8 mouse cellular contexts compared by ENCODE assay signal in genomic region chr8:84785756-84786677, GRCm38 (mm10). TPM values are rescaled to one million over a fixed set of nuclear protein-coding genes. Genes with fewer than 3 reads are reported as not detected.
DNase-seq lines count a peak whose midpoint lies in the region; ATAC-seq and TF ChIP-seq lines count a peak whose summit lies in the region.

No protein-coding gene starts in this region.

- 0 out of 2 replicates have a peak overlapping the region, but pooled peaks have one; percentile 18 for H3K4me2 ChIP-seq in intestine, embryonic 14.5 days (ENCODE audit: low read length)
- H3K4me2 ChIP-seq in intestine, postnatal 0 days (replicated peaks; ENCODE audit: low read depth), result no peak overlapping the region

- H3K36me3 ChIP-seq in intestine, embryonic 14.5 days (ENCODE audit: control insufficient read depth, insufficient read depth, low read length), result no peaks in the 10 kb centered on the region
- no peaks in the 10 kb centered on the region for H3K36me3 ChIP-seq in intestine, postnatal 0 days (ENCODE audit: control insufficient read depth, insufficient read depth)

- WGBS in intestine, embryonic 14.5 days, result 5% methylated on average over 38 of the region's 38 CpGs
- WGBS in intestine, postnatal 0 days, result 14% methylated on average over 38 of the region's 38 CpGs

- H3K4me3 ChIP-seq in intestine, embryonic 14.5 days (ENCODE audit: low read depth, low read length), result no peak overlapping the region
- H3K4me3 ChIP-seq in intestine, postnatal 0 days (ENCODE audit: low read depth, low read length), result no peak overlapping the region

- no peak for DNase-seq in intestine, embryonic 14.5 days (ENCODE audit: low spot score)
- DNase-seq in cerebellum, adult 18-20 months, result peak; percentile 55 to 62
- DNase-seq in heart, adult 18-20 months, result peak; percentile 84 to 90
- DNase-seq in kidney, adult 11 months, result peak; percentile 60
- DNase-seq in lung, postnatal 14 days, result peak; percentile 74
- DNase-seq in natural killer cell, adult 2 months (ENCODE audit: low spot score in 2 of 2), result no peak
- no peak for DNase-seq in frontal cortex, adult 2 months (ENCODE audit: extremely low spot score in 1 of 2, low spot score in 1 of 2)

- TF ChIP-seq CTCF in intestine, postnatal 0 days (IDR thresholded peaks at IDR 0.05; ENCODE audit: low read depth), result no peak

- peaks cover 100% of the 10 kb centered on the region for H3K27me3 ChIP-seq in intestine, embryonic 14.5 days (replicated peaks; ENCODE audit: control insufficient read depth, insufficient read depth, low read length)
- peaks cover 84% of the 10 kb centered on the region for H3K27me3 ChIP-seq in intestine, postnatal 0 days (replicated peaks; ENCODE audit: control insufficient read depth, insufficient read depth, low read length)

- no peak overlapping the region for H3K27ac ChIP-seq in intestine, embryonic 14.5 days (ENCODE audit: low read depth)
- H3K27ac ChIP-seq in intestine, postnatal 0 days (ENCODE audit: low read depth, low read length), result no peak overlapping the region

- peaks cover 9% of the 10 kb centered on the region for H3K4me1 ChIP-seq in intestine, embryonic 14.5 days (replicated peaks; ENCODE audit: control insufficient read depth, insufficient read depth, low read length)
- no peaks in the 10 kb centered on the region for H3K4me1 ChIP-seq in intestine, postnatal 0 days (replicated peaks; ENCODE audit: control insufficient read depth, insufficient read depth, low read length)

- H3K9ac ChIP-seq in intestine, embryonic 14.5 days (ENCODE audit: low read length), result no peak overlapping the region
- H3K9ac ChIP-seq in intestine, postnatal 0 days (ENCODE audit: low read depth, low read length), result no peak overlapping the region

- ATAC-seq in intestine, embryonic 14.5 days (replicated peaks; ENCODE audit: low FRiP score, low TSS enrichment, low read depth), result no peak
- no peak for ATAC-seq in intestine, postnatal 0 days

- H3K9me3 ChIP-seq in intestine, embryonic 14.5 days (ENCODE audit: control insufficient read depth, low read length), result no peaks in the 10 kb centered on the region
- H3K9me3 ChIP-seq in intestine, postnatal 0 days (ENCODE audit: control insufficient read depth), result no peaks in the 10 kb centered on the region

RNA-seq across cellular contexts. Expression of gene Nfix, which starts 14.1 kb away (rescaled TPM):
- 12.8 and 14.4 TPM in 2 replicates for polyA plus RNA-seq in intestine, embryonic 14.5 days (2014; fragmentation: Nextera tagmentation; extraction: Ambion mirVana)
- polyA plus RNA-seq in intestine, postnatal 0 days (2015; fragmentation: Nextera tagmentation; extraction: Ambion mirVana), result 11.2 and 12.0 TPM in 2 replicates
- total RNA-seq in heart, adult 18-20 months (2021), result 100 to 1,000 TPM; 250 to 260 TPM
- 51.3 and 61.3 TPM in 2 replicates for polyA plus RNA-seq in frontal cortex, adult 2 months (2012; rRNA removed)

RNA-seq across cellular contexts. Expression of gene Dand5, which starts 36.6 kb away (rescaled TPM):
- polyA plus RNA-seq in intestine, embryonic 14.5 days (2014; fragmentation: Nextera tagmentation; extraction: Ambion mirVana), result 5.2 and 5.4 TPM in 2 replicates
- 1.9 and 2.2 TPM in 2 replicates for polyA plus RNA-seq in intestine, postnatal 0 days (2015; fragmentation: Nextera tagmentation; extraction: Ambion mirVana)
- 10 to 100 TPM; 10.0 to 13.2 TPM for total RNA-seq in heart, adult 18-20 months (2021)
- 14.6 and 15.5 TPM in 2 replicates for polyA plus RNA-seq in frontal cortex, adult 2 months (2012; rRNA removed)

RNA-seq across cellular contexts. Expression of gene Gadd45gip1, which starts 45.3 kb away (rescaled TPM):
- polyA plus RNA-seq in intestine, embryonic 14.5 days (2014; fragmentation: Nextera tagmentation; extraction: Ambion mirVana), result 57.8 and 60.8 TPM in 2 replicates
- polyA plus RNA-seq in intestine, postnatal 0 days (2015; fragmentation: Nextera tagmentation; extraction: Ambion mirVana), result 36.3 and 37.6 TPM in 2 replicates
- 10 to 100 TPM; 31.5 to 35.7 TPM for total RNA-seq in heart, adult 18-20 months (2021)
- polyA plus RNA-seq in frontal cortex, adult 2 months (2012; rRNA removed), result 28.0 and 30.9 TPM in 2 replicates

RNA-seq across cellular contexts. Expression of gene Rad23a, which starts 54.4 kb away (rescaled TPM):
- 126 and 129 TPM in 2 replicates for polyA plus RNA-seq in intestine, embryonic 14.5 days (2014; fragmentation: Nextera tagmentation; extraction: Ambion mirVana)
- 67.8 and 74.2 TPM in 2 replicates for polyA plus RNA-seq in intestine, postnatal 0 days (2015; fragmentation: Nextera tagmentation; extraction: Ambion mirVana)
- 10 to 100 TPM; 88.5 to 96.7 TPM for total RNA-seq in heart, adult 18-20 months (2021)
- 75.2 and 80.5 TPM in 2 replicates for polyA plus RNA-seq in frontal cortex, adult 2 months (2012; rRNA removed)

Comparison
In these comparisons a context has a peak if more than half of its experiments do, and no peak if none do; other contexts are left out.
1. DNase-seq: peak in cerebellum, adult 18-20 months (2 of 2), heart, adult 18-20 months (2 of 2), kidney, adult 11 months (single experiment) and lung, postnatal 14 days (single experiment); none in intestine, embryonic 14.5 days (single experiment), natural killer cell, adult 2 months (0 of 2) and frontal cortex, adult 2 months (0 of 2).